Mouse (Mus musculus): ENCODE results near the gene Slc35f6.

Slc35f6 gene

GRCm38 (mm10) chr5:30621211-30621790 lies 26.4 kb upstream of the Slc35f6 start:
- no peak for DNase-seq (ENCODE audit: inconsistent ontology term)

DNA sequence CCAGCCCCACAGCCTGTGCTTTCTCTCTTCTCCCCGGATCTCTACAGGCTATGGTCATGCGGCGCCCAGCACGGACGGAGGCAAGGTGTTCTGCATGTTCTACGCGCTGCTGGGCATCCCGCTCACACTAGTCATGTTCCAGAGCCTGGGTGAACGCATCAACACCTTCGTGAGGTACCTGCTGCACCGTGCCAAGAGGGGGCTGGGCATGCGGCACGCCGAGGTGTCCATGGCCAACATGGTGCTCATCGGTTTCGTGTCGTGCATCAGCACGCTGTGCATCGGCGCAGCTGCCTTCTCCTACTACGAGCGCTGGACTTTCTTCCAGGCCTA lies 25.9 kb upstream of the Slc35f6 start:
- DNase-seq (ENCODE audit: inconsistent ontology term), result no peak

GRCm38 (mm10) chr5:30622177-30622840 lies 25.4 kb upstream of the Slc35f6 start:
- DNase-seq (ENCODE audit: inconsistent ontology term), result peak; percentile 60

DNA sequence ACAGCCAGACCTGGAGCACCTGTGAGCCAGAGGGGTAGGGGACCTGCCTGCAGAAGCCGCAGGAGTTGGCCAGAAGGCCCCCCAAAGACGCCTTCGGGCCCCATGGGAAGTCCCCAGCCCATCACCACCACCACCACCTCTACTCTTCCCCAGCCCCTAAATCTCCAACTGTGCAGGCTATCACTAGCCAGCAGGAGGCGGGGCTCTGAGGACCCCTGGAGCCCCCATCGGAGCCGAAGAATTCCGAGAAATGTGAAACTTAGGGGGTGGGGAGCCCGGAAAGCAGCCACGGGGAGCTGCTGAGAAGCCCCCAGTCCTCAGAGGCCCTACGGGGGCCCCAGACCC lies 24.9 kb upstream of the Slc35f6 start:
- no peak for DNase-seq (ENCODE audit: inconsistent ontology term)

DNA sequence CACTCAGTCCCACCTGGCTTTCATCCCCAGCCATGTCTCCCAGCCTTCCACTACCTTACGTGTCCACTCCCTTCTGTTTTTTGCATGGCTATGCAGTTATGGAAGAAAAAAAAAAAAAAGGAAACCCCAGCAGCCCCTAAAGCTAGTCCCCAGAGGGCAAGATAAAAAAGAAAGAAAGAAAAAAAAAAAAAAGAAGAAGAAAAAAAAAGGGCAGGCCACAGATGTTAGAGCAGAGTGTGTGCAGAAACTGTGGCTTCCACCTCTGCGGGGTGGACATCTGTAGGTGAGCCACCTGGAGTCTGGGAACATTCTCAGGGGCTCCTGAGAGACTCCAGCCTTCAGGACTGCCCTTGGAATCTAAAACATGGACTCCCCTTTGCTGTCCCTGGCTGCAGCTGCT lies 24.4 kb upstream of the Slc35f6 start:
- DNase-seq (ENCODE audit: inconsistent ontology term), result no peak

DNA sequence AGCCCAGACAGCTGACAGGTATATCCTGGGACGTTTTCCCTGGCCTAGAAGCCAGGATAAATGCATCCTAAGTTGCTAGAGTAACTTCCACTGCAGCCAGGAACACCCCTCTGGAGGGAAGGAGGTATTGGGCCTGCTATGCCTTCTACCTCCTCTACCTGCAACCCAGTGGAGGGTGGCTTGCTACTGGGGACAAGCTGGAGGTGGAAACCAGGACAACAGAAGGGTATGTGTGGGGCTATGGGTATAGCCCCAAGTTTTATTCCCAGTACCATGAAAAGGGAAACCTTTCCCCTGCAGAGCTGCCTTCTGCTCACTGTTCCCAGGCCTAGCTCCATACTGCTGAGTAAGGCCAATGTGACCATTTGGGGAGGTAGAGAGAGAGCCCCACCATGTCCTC lies 23.4 kb upstream of the Slc35f6 start:
- DNase-seq (ENCODE audit: inconsistent ontology term), result no peak

DNA sequence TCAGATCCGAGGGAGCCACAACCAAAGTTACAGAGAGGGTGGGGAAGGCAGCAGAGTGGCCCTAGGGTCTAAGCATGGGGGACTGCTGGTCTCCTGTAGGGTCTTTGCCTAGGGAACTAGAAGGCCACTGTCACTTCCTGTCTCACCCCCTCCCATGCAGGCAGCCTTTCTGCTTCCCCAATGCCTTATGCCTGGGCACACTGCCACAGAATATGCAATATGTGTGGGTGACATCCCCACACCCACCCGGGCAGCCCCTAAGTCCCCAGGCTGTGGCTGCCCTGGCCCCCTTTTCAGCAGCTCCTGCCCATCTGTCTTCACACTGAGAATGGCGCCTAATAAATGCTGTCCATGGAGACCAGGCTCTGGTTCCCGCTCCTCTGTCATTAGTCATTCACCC lies 22.8 kb upstream of the Slc35f6 start:
- no peak for DNase-seq (ENCODE audit: inconsistent ontology term)

GRCm38 (mm10) chr5:30625379-30625778 lies 22.4 kb upstream of the Slc35f6 start:
- DNase-seq (ENCODE audit: inconsistent ontology term), result no peak

- no peak for DNase-seq (ENCODE audit: inconsistent ontology term)
Measured at GRCm38 (mm10) chr5:30626331-30627105, 21.2 kb upstream of the Slc35f6 start.

- no peak for DNase-seq (ENCODE audit: inconsistent ontology term)
Measured at GRCm38 (mm10) chr5:30628511-30628910, 19.2 kb upstream of the Slc35f6 start.

DNA sequence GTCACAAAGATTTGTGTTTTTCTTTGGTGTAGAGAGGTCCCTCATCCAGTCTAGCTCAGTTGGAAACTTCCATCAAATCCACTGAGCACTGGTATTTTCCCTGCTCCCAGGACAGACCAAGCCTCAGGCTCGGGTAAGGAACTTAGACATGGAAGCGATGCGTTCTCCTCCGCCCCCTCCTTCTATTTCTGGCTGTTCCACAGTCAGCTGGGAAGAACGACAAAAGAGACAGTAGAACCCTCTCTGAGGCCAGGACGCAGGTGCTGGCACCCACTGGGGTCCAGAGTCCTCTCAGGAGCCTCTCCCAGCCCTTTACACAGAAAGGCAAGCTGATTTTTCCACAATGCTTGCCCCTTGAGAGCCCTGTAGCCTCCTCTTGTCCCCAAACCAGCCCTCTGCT lies 17.3 kb upstream of the Slc35f6 start:
- no peak for DNase-seq (ENCODE audit: inconsistent ontology term)

DNA sequence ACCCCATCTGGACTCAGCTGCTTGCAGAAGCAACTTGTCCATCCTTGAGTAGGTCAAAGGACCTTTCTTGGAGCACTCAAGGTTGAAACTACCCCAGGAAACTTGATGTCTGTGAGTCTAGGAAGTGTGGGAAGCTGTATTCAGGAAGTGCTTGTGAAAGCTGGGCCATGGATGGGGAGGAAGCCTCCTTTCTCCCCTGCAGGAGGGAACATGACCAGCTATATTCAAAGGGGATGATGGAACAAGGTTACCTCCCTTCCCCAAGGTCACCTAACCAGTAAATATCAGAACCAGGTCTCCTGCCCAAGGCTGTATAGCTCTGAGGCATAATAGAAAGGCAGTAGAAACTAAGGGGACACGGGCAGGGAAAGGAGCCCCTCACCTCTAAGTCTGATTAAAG lies 15.6 kb upstream of the Slc35f6 start:
- no peak for DNase-seq (ENCODE audit: inconsistent ontology term)

- DNase-seq (ENCODE audit: inconsistent ontology term), result no peak
Measured at GRCm38 (mm10) chr5:30636994-30637393, 10.7 kb upstream of the Slc35f6 start.

GRCm38 (mm10) chr5:30638041-30638440 lies 9.7 kb upstream of the Slc35f6 start:
- DNase-seq (ENCODE audit: inconsistent ontology term), result peak; percentile 52

GRCm38 (mm10) chr5:30643477-30644179 lies 4.1 kb upstream of the Slc35f6 start:
- peak; percentile 20 for DNase-seq (ENCODE audit: inconsistent ontology term)

GRCm38 (mm10) chr5:30646036-30646435 lies 1.7 kb upstream of the Slc35f6 start:
- DNase-seq (ENCODE audit: inconsistent ontology term), result no peak

- DNase-seq (ENCODE audit: inconsistent ontology term), result no peak
Measured at GRCm38 (mm10) chr5:30647396-30647795, 337 bp upstream of the Slc35f6 start.

DNA sequence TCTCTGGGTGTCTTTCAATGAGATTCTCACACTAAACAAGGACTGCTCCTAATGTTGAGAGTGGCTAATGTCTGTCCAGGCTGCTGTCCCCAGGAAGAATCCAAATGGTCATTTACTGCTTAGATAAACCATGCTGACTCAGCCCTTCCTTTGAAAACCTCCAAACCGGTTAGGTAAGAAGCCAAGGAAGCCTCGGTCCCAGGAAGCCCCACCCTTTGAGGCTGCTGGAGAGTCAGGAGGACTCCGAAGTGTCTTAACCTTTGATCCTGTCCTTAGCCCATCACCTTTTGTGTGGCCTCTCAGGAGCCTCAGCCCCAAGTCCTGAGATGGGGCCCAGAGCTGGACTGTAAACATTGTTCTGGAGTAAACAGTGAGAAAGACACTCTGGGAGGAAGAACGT lies 1.8 kb downstream of the Slc35f6 start:
- no peak for DNase-seq (ENCODE audit: inconsistent ontology term)

DNA sequence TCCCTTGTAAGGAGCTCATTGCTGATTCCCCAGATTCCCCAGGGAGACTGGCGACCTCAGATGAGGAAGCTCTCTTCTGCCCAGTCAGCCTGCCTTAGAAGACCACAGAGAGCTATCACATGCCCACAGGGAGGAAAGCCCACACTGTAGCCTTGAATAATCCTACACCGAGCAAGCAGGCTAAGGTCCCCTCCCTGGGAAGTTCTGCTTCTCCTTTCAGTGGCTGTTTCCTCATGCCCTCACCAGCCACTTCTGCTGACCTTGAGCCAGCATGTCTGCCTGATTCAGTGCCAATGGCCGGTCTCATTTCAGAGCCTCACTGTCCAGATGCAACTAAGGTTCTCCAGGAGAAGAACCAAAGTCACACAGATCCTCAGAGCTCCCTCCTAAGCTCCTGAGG lies 3.0 kb downstream of the Slc35f6 start:
- DNase-seq (ENCODE audit: inconsistent ontology term), result no peak

DNA sequence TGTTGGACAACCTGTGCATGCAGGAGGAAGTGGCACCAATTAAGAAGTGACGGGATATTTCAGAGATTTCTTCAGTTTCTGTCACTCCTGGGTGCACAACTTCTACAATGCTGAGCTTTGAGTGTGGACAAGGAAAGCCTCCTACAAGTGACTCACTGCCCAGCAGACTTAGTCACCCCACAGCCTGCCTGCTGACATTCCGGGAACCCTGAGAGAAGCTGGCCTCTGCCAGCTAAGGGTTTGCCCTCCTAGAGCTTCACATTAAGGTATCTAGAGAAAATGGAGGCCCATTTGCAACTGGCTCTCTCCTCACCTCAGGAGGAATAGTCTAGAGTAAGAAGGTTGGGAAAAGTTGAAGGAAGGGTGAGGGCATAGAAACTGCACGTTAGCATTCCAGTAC lies 3.8 kb downstream of the Slc35f6 start:
- DNase-seq (ENCODE audit: inconsistent ontology term), result peak; percentile 31

DNA sequence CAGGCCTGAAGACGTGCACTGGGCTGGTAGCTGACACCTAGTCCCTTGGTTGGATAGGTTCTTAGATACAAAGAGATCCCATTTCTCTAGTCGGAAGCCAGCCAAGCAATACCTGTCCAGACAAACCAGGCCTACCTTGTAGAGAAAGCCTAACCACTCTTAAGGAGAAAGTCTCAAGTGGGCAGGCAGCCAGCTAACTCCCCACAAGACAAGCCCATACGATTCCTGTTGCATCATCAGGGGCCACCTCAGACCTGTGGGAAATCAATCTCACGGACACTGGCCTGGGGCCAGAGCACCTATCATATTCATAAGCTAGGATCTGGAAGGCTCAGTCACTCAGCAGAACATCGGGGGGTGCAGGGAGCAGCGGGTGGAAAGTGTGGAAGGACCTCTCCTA lies 5.5 kb downstream of the Slc35f6 start:
- DNase-seq (ENCODE audit: inconsistent ontology term), result no peak

- no peak for DNase-seq (ENCODE audit: inconsistent ontology term)
Measured at GRCm38 (mm10) chr5:30655042-30655441, 7.3 kb downstream of the Slc35f6 start.
